Mouse (Mus musculus) liver, embryonic 14.5 days (tissue): ENCODE measurements around the gene Nod2.

Experiments
- CTCF ChIP-seq: IDR thresholded peaks from 2 replicates; pipeline ENCODE4 v1.5.1; 2016; ENCODE audit warnings: antibody characterized with exemption, low read depth, control low read depth
- EP300 ChIP-seq: IDR thresholded peaks from 2 replicates; pipeline ENCODE4 v1.6.1; 2016; ENCODE audit warnings: antibody characterized with exemption, low read depth

GRCm38 (mm10) chr8:88683656-88684289 is 36.7 kb downstream of the Nod2 start:
- TF ChIP-seq CTCF (no peak), EP300 (no peak)
